Comparison of ENCODE assay signal across 8 mouse cellular contexts in genomic region chr7:88129536-88130487, GRCm38 (mm10).
A peak's percentile ranks its signal among the peaks of the same experiment; 100 is the strongest.
DNase-seq lines count a peak whose midpoint lies in the region; ATAC-seq lines count a peak whose summit lies in the region.

No protein-coding gene starts in this region.

- no peaks in the 10 kb centered on the region for H3K36me3 ChIP-seq in hindbrain, embryonic 12.5 days
- H3K36me3 ChIP-seq in liver, embryonic 13.5 days: no peaks in the 10 kb centered on the region
- no peaks in the 10 kb centered on the region for H3K36me3 ChIP-seq in neural tube, embryonic 14.5 days (ENCODE audit: control insufficient read depth, insufficient read depth, low read length)

- H3K27ac ChIP-seq in hindbrain, embryonic 12.5 days: no peak overlapping the region
- no peak overlapping the region for H3K27ac ChIP-seq in liver, embryonic 13.5 days
- H3K27ac ChIP-seq in neural tube, embryonic 14.5 days (ENCODE audit: low read depth, low read length): no peak overlapping the region

- H3K9ac ChIP-seq in hindbrain, embryonic 12.5 days: peak overlapping the region; percentile 44
- no peak overlapping the region for H3K9ac ChIP-seq in liver, embryonic 13.5 days
- peak overlapping the region; percentile 42 for H3K9ac ChIP-seq in neural tube, embryonic 14.5 days (replicated peaks; ENCODE audit: low read depth, low read length)

- DNase-seq in CD4-positive, CD25-positive, alpha-beta regulatory T cell, adult 2 months (ENCODE audit: low read depth, low spot score): peak; percentile 1
- DNase-seq in lung, adult 18-20 months: peak; percentile 2 to 3
- DNase-seq in lung, postnatal 25 days (ENCODE audit: low spot score): no peak
- DNase-seq in liver, embryonic 13.5 days: no peak
- peak; percentile 28 for DNase-seq in thymus, postnatal 4 days

- ATAC-seq in CD4-positive, CD25-positive, alpha-beta regulatory T cell, adult 4 months: no peak
- ATAC-seq in hindbrain, embryonic 12.5 days (ENCODE audit: low FRiP score): peak; percentile 95
- ATAC-seq in liver, embryonic 13.5 days (ENCODE audit: low read depth): 0 out of 2 replicates have a peak, but pooled peaks have one; percentile 18
- peak; percentile 94 for ATAC-seq in neural tube, embryonic 14.5 days (ENCODE audit: low read depth)

- 11% methylated on average over 38 of the region's 41 CpGs for WGBS in hindbrain, embryonic 12.5 days
- WGBS in liver, embryonic 13.5 days (ENCODE audit: insufficient replicate concordance): 9% methylated on average over 41 of the region's 41 CpGs
- WGBS in neural tube, embryonic 14.5 days: 6% methylated on average over 41 of the region's 41 CpGs

- H3K27me3 ChIP-seq in hindbrain, embryonic 12.5 days: peaks cover 21% of the 10 kb centered on the region
- H3K27me3 ChIP-seq in liver, embryonic 13.5 days: peaks cover 16% of the 10 kb centered on the region
- H3K27me3 ChIP-seq in neural tube, embryonic 14.5 days (ENCODE audit: control insufficient read depth, insufficient read depth, low read length): no peaks in the 10 kb centered on the region

- H3K4me2 ChIP-seq in hindbrain, embryonic 12.5 days (replicated peaks): peak overlapping the region; percentile 73
- H3K4me2 ChIP-seq in liver, embryonic 13.5 days: peak overlapping the region; percentile 42
- peak overlapping the region; percentile 57 for H3K4me2 ChIP-seq in neural tube, embryonic 14.5 days (ENCODE audit: low read depth, low read length)

- peak overlapping the region; percentile 42 for H3K4me3 ChIP-seq in hindbrain, embryonic 12.5 days
- 0 out of 2 replicates have a peak overlapping the region, but pooled peaks have one; percentile 8 for H3K4me3 ChIP-seq in liver, embryonic 13.5 days (replicated peaks)
- H3K4me3 ChIP-seq in neural tube, embryonic 14.5 days (ENCODE audit: low read depth, low read length): peak overlapping the region; percentile 30

- H3K4me1 ChIP-seq in hindbrain, embryonic 12.5 days: peaks cover 7% of the 10 kb centered on the region; the same call in 1 of the 2 replicates
- no peaks in the 10 kb centered on the region; the same call in 1 of the 2 replicates for H3K4me1 ChIP-seq in liver, embryonic 13.5 days (replicated peaks)
- no peaks in the 10 kb centered on the region; the same call in 1 of the 2 replicates for H3K4me1 ChIP-seq in neural tube, embryonic 14.5 days (ENCODE audit: control insufficient read depth, insufficient read depth, low read length)

- H3K9me3 ChIP-seq in hindbrain, embryonic 12.5 days (replicated peaks): no peaks in the 10 kb centered on the region
- H3K9me3 ChIP-seq in liver, embryonic 13.5 days (replicated peaks): no peaks in the 10 kb centered on the region
- no peaks in the 10 kb centered on the region for H3K9me3 ChIP-seq in neural tube, embryonic 14.5 days (ENCODE audit: control insufficient read depth, low read length)

Comparison
In these comparisons a context has a peak if more than half of its experiments do, and no peak if none do; other contexts are left out.
1. DNase-seq: peak in CD4-positive, CD25-positive, alpha-beta regulatory T cell, adult 2 months (single experiment), lung, adult 18-20 months (2 of 2) and thymus, postnatal 4 days (single experiment); none in lung, postnatal 25 days (single experiment) and liver, embryonic 13.5 days (single experiment).
2. Peak in every context shown above with its lines, with median percentiles within 50 percentile points of each other: H3K4me2 ChIP-seq and H3K4me3 ChIP-seq.